Mouse (Mus musculus) midbrain, postnatal 0 days (tissue): ENCODE measurements at regions not wholly inside any gene's neighbourhood (a gene's known extent, or its start where the extent isn't known, plus 50 kb on each side); places are given as distances from the start of the nearest gene placed in this dataset.
"Not testable (repeated sequence)": the region's sequence is repeated elsewhere in the genome, so short reads cannot be mapped to it uniquely, and the experiment has no call there.

Experiments used
- ATAC-seq: fragments of 200-750 bp; cut with Nextera tagmentation; 2 replicates; pipeline ENCODE4 v1.8.0; 2017; ENCODE audit warnings: moderate number of reproducible peaks, mild to moderate bottlenecking, moderate TSS enrichment, moderate library complexity; ENCODE audit not compliant: low FRiP score
- DNase-seq: peaks from one replicate; pipeline ENCODE4 v3.0.0-alpha.2; 2015; ENCODE audit warnings: low spot score
- H3K27ac ChIP-seq: fragments of 300-500 bp; sonication (generic); 2 replicates; pipeline ENCODE4 v1.5.1; 2014; ENCODE audit warnings: low read depth, mild to moderate bottlenecking, low read length, mixed read lengths
- H3K27me3 ChIP-seq: fragments of 300-500 bp; sonication (generic); 2 replicates; pipeline ENCODE4 v1.6.1; 2014; ENCODE audit warnings: low read length, control low read depth, mixed read lengths; ENCODE audit not compliant: insufficient read depth
- H3K36me3 ChIP-seq: fragments of 300-500 bp; sonication (generic); 2 replicates; pipeline ENCODE4 v1.6.1; 2014; ENCODE audit warnings: low read length, control low read depth, mixed read lengths; ENCODE audit not compliant: insufficient read depth
- H3K4me1 ChIP-seq: fragments of 300-500 bp; sonication (generic); 2 replicates; pipeline ENCODE4 v1.6.1; 2014; ENCODE audit warnings: mild to moderate bottlenecking, control low read depth, antibody characterized with exemption, low read length, mixed read lengths; ENCODE audit not compliant: insufficient read depth
- H3K4me2 ChIP-seq: fragments of 300-500 bp; sonication (generic); 2 replicates; pipeline ENCODE4 v1.6.1; 2014; ENCODE audit warnings: low read depth, mild to moderate bottlenecking, low read length, mixed read lengths; ENCODE audit not compliant: poor library complexity, severe bottlenecking
- H3K4me3 ChIP-seq: fragments of 300-500 bp; sonication (generic); 2 replicates; pipeline ENCODE4 v1.5.1; 2014; ENCODE audit warnings: low read depth, mild to moderate bottlenecking, low read length, moderate library complexity
- H3K9ac ChIP-seq: fragments of 300-500 bp; sonication (generic); replicated peaks from 2 replicates; pipeline ENCODE4 v1.6.1; 2014; ENCODE audit warnings: mild to moderate bottlenecking, low read length, moderate library complexity, mixed read lengths; ENCODE audit not compliant: poor library complexity, severe bottlenecking
- H3K9me3 ChIP-seq: fragments of 300-500 bp; sonication (generic); 2 replicates; pipeline ENCODE4 v1.6.1; 2016; ENCODE audit warnings: low read length, control low read depth
- CTCF ChIP-seq: IDR thresholded peaks from 2 replicates; pipeline ENCODE4 v1.5.1; 2016; ENCODE audit warnings: antibody characterized with exemption, mild to moderate bottlenecking
- WGBS: fragments of 180-500 bp; shearing (Covaris S2); extraction: QIAGEN DNeasy Blood & Tissue Kit; methylation state at CpG from one replicate; pipeline ENCODE4 v1.1.7; 2014; 5-methylcytosine and 5-hydroxymethylcytosine counted together

DNA sequence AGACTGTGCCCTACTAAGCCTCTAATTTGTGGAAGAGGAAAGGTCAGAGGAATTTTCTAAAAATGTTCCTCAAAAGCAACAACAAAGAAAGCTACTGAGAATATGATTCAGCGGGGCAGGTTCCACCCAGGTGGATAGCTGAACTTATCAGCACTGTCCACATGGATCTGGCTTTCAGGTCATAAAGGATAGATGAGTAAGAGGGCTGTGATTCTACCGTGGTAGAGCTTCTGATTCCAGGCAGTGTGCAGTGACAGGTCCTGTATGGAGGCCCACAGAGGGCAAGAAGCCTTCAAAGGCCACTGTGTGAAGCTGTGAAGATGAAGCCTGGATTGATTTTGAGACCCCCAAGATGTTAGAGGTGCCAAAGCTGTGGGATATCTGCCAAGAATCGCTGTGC, 51.8 kb downstream of the Teddm3 start:
- not testable (repeated sequence) for ATAC-seq, H3K27ac ChIP-seq, H3K9me3 ChIP-seq, H3K27me3 ChIP-seq, H3K9ac ChIP-seq, H3K4me3 ChIP-seq, DNase-seq, H3K4me1 ChIP-seq, H3K4me2 ChIP-seq, H3K36me3 ChIP-seq
- 73% methylated on average over 3 of the region's 3 CpGs for WGBS

- not testable (repeated sequence) for H3K9ac ChIP-seq, ATAC-seq, H3K27me3 ChIP-seq, H3K27ac ChIP-seq, H3K36me3 ChIP-seq, H3K4me1 ChIP-seq, H3K4me2 ChIP-seq, H3K4me3 ChIP-seq, H3K9me3 ChIP-seq, DNase-seq
- WGBS = 87% methylated on average over 2 of the region's 2 CpGs
These were observed 53.7 kb downstream of the Teddm3 start for GRCm38 (mm10) chr16:21100126-21100525.

GRCm38 (mm10) chr16:21074779-21075148, 79.0 kb downstream of the Teddm3 start:
- 74% methylated on average over 5 of the region's 5 CpGs for WGBS
- Histone ChIP-seq H3K9me3 (no peaks in the 10 kb centered on the region), H3K36me3 (no peaks in the 10 kb centered on the region), H3K4me2 (no peak overlapping the region), H3K9ac (no peak overlapping the region), H3K4me3 (no peak overlapping the region), H3K27me3 (no peaks in the 10 kb centered on the region), H3K27ac (no peak overlapping the region), H3K4me1 (no peaks in the 10 kb centered on the region)
- no peak for ATAC-seq
- no peak for DNase-seq
- no peak for TF ChIP-seq CTCF

DNA sequence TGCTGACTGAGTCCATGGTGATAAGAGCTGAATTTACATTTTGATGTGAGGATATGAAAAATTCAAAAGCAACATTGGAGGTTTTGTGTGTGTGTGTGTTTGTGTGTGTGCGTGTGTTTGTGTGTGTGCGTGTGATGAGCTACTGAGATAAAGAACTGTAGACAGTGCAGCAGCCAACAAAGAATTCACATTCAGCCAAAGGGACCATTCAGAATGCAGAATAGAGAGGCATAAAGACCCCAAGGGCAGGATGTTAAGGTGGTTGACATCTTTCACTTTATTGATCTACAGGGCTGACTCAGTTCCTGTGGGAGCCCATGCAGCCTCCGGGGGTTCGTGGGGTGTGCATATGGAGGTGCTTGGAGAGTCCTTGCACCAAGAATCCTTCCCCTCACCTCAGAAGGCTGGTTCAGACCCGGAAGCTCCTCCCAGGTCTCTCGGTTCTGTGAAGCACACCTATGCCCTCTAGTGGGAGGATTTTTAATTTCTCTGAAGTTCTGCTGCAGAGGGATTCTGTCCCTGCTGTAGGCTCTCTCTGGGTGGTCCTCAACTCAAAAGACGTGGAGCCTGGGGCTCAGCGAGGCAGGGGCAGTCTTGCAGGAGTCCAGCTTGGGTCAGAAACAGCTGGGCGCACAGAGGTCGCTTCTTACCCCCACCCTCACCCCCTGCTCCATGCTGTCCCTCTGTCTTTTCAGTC, 79.6 kb downstream of the Teddm3 start:
- peak; percentile 78 for ATAC-seq
- not testable (repeated sequence) for H3K4me2 ChIP-seq

GRCm38 (mm10) chr16:21060211-21060610, 93.6 kb downstream of the Teddm3 start:
- DNase-seq (no peak), ATAC-seq (no peak)
- no peaks in the 10 kb centered on the region for H3K27me3 ChIP-seq
- no peaks in the 10 kb centered on the region for H3K4me1 ChIP-seq
- H3K4me3 ChIP-seq = no peak overlapping the region
- H3K9me3 ChIP-seq = no peaks in the 10 kb centered on the region
- TF ChIP-seq CTCF = no peak
- H3K27ac ChIP-seq = no peak overlapping the region
- WGBS = 87% methylated on average over 2 of the region's 2 CpGs
- no peaks in the 10 kb centered on the region for H3K36me3 ChIP-seq
- no peak overlapping the region for H3K4me2 ChIP-seq
- no peak overlapping the region for H3K9ac ChIP-seq

More for the DNA sequence above, 79.6 kb downstream of the Teddm3 start:
- not testable (repeated sequence) for DNase-seq, H3K9me3 ChIP-seq, H3K36me3 ChIP-seq, H3K4me3 ChIP-seq, H3K27me3 ChIP-seq, H3K4me1 ChIP-seq, H3K9ac ChIP-seq, H3K27ac ChIP-seq
- TF ChIP-seq CTCF = peak; percentile 25
- WGBS = 35% methylated on average over 8 of the region's 10 CpGs

DNA sequence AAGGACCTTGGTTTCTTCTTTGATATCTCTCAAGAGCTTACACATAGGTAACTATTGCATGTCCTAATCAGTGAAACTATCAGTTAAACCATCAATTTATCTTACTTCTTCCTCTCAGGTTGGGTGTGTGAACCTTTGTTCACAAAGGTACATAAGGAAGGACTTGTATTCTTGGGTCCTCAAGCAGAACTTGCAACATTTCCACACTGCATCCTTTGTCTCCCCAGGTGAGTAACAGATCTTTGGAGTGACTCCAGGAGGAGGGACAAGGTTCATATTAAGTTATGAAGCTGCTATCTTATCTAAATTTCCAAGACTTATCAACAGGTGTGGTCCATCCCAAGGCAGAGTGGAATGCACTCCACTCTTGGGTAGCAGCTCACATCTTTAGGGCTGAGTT, 99.0 kb downstream of the Teddm3 start:
- Histone ChIP-seq H3K27me3 (no peaks in the 10 kb centered on the region), H3K36me3 (no peaks in the 10 kb centered on the region), H3K4me1 (no peaks in the 10 kb centered on the region), H3K4me2 (no peak overlapping the region), H3K9ac (no peak overlapping the region), H3K9me3 (no peaks in the 10 kb centered on the region), H3K4me3 (no peak overlapping the region), H3K27ac (no peak overlapping the region)
- ATAC-seq (no peak), DNase-seq (no peak)
- no peak for TF ChIP-seq CTCF

DNA sequence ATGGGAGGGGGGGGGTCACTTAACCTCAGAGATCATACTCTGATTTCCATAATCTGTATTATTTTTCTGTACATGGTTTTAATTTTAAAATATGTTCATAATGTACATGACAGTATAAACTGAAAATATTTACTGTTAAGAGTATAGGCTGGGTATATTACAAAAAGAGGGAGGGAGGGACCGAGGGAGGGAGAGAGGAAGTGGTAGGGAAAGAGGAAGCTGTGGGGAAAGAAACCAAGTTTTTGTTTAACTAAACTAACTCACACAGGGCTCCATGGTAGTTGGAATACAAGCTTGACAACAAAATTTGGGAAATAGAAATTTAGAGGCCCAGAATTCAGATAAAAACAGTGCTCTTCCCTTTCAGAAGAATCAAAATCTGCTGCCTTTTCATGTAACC, 131.7 kb downstream of the Teddm3 start:
- not testable (repeated sequence) for H3K4me1 ChIP-seq, DNase-seq, H3K4me3 ChIP-seq, ATAC-seq, H3K4me2 ChIP-seq, H3K27ac ChIP-seq, H3K27me3 ChIP-seq, H3K36me3 ChIP-seq, H3K9me3 ChIP-seq, H3K9ac ChIP-seq
- 91% methylated on average over 1 of the region's 1 CpGs for WGBS
